Mouse (Mus musculus) heart, embryonic 11.5 days (tissue): ENCODE measurements at regions not wholly inside any gene's neighbourhood (a gene's known extent, or its start where the extent isn't known, plus 50 kb on each side); places are given as distances from the start of the nearest gene placed in this dataset.

ENCODE experiments used
- ATAC-seq: fragments of 200-750 bp; cut with Nextera tagmentation; replicated peaks from 2 replicates; pipeline ENCODE4 v1.8.0; 2017; ENCODE audit warnings: moderate library complexity; ENCODE audit not compliant: insufficient number of reproducible peaks, low FRiP score, low TSS enrichment
- H3K27ac ChIP-seq: fragments of 300-500 bp; sonication (generic); 2 replicates; pipeline ENCODE4 v1.5.1; 2014; ENCODE audit warnings: mild to moderate bottlenecking, low read depth, low read length
- H3K27me3 ChIP-seq: fragments of 300-500 bp; sonication (generic); 2 replicates; pipeline ENCODE4 v1.6.1; 2014; ENCODE audit warnings: mild to moderate bottlenecking, low read length, mixed read lengths; ENCODE audit not compliant: control insufficient read depth, insufficient read depth
- H3K36me3 ChIP-seq: fragments of 300-500 bp; sonication (generic); 2 replicates; pipeline ENCODE4 v1.6.1; 2014; ENCODE audit warnings: mild to moderate bottlenecking, low read length, moderate library complexity, mixed read lengths; ENCODE audit not compliant: control insufficient read depth, insufficient read depth
- H3K4me1 ChIP-seq: fragments of 300-500 bp; sonication (generic); 2 replicates; pipeline ENCODE4 v1.6.1; 2014; ENCODE audit warnings: low read length; ENCODE audit not compliant: control insufficient read depth, insufficient read depth
- H3K4me2 ChIP-seq: fragments of 300-500 bp; sonication (generic); 2 replicates; pipeline ENCODE4 v1.6.1; 2014; ENCODE audit warnings: mild to moderate bottlenecking, moderate library complexity
- H3K4me3 ChIP-seq: fragments of 300-500 bp; sonication (generic); 2 replicates; pipeline ENCODE4 v1.5.1; 2014; ENCODE audit warnings: low read depth, low read length
- H3K9ac ChIP-seq: fragments of 300-500 bp; sonication (generic); 2 replicates; pipeline ENCODE4 v1.6.1; 2014; ENCODE audit warnings: mild to moderate bottlenecking, low read depth, low read length, moderate library complexity
- H3K9me3 ChIP-seq: fragments of 300-500 bp; sonication (generic); replicated peaks from 2 replicates; pipeline ENCODE4 v1.6.1; 2016; ENCODE audit warnings: low read length; ENCODE audit not compliant: control insufficient read depth
- WGBS: fragments of 180-500 bp; shearing (Covaris S2); extraction: QIAGEN DNeasy Blood & Tissue Kit; methylation state at CpG from one replicate; pipeline ENCODE4 v1.1.7; 2014; ENCODE audit not compliant: insufficient replicate concordance; 5-methylcytosine and 5-hydroxymethylcytosine counted together

GRCm38 (mm10) chr3:147283724-147284123, 431.6 kb downstream of the Ttll7 start:
- Histone ChIP-seq H3K4me3 (no peak overlapping the region), H3K27ac (no peak overlapping the region)
- ATAC-seq, result no peak

GRCm38 (mm10) chr3:147284357-147284756, 432.2 kb downstream of the Ttll7 start:
- no peak overlapping the region for H3K27ac ChIP-seq
- 80% methylated on average over 4 of the region's 4 CpGs for WGBS
- no peak for ATAC-seq
- no peaks in the 10 kb centered on the region for H3K36me3 ChIP-seq
- no peak overlapping the region for H3K4me2 ChIP-seq
- no peaks in the 10 kb centered on the region for H3K27me3 ChIP-seq
- H3K4me1 ChIP-seq, result peaks cover 24% of the 10 kb centered on the region
- H3K9ac ChIP-seq, result no peak overlapping the region
- no peaks in the 10 kb centered on the region for H3K9me3 ChIP-seq
- H3K4me3 ChIP-seq, result no peak overlapping the region

More at GRCm38 (mm10) chr3:147283724-147284123, 431.6 kb downstream of the Ttll7 start:
- Histone ChIP-seq H3K9me3 (no peaks in the 10 kb centered on the region), H3K9ac (no peak overlapping the region), H3K4me2 (no peak overlapping the region), H3K4me1 (peaks cover 27% of the 10 kb centered on the region), H3K36me3 (no peaks in the 10 kb centered on the region), H3K27me3 (no peaks in the 10 kb centered on the region)
- 31% methylated on average over 9 of the region's 9 CpGs for WGBS

DNA sequence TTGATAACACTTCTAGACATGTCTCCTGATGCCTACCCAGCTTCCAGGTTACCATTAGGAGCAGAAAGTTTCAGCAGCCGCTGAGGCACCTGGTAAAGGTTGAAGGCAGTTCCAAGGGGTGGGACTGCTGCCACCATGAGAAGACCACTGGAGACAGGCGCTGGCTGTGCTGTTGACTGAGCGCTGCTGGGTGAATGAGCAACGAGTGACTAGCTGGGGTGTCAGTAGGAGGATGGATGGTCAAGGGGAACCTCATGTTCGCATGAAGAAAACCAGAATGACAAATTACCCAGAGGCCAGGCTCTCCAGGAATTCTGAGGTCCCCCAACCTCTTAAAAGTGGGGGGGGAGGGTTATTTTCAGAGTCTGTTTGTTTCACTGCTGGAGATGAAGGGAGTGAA, 433.3 kb downstream of the Ttll7 start:
- no peaks in the 10 kb centered on the region for H3K9me3 ChIP-seq
- H3K4me3 ChIP-seq, result no peak overlapping the region
- WGBS, result 62% methylated on average over 5 of the region's 5 CpGs
- no peak overlapping the region for H3K9ac ChIP-seq
- H3K27me3 ChIP-seq, result no peaks in the 10 kb centered on the region
- no peak overlapping the region for H3K27ac ChIP-seq
- H3K4me2 ChIP-seq, result no peak overlapping the region
- ATAC-seq, result no peak
- peaks cover 24% of the 10 kb centered on the region for H3K4me1 ChIP-seq
- H3K36me3 ChIP-seq, result no peaks in the 10 kb centered on the region

GRCm38 (mm10) chr3:147287503-147287902, 435.3 kb downstream of the Ttll7 start:
- peak overlapping the region; percentile 31 for H3K4me2 ChIP-seq
- 23% methylated on average over 8 of the region's 8 CpGs for WGBS
- H3K4me3 ChIP-seq, result no peak overlapping the region
- H3K9me3 ChIP-seq, result no peaks in the 10 kb centered on the region
- no peak overlapping the region for H3K27ac ChIP-seq
- H3K4me1 ChIP-seq, result peaks cover 24% of the 10 kb centered on the region
- no peaks in the 10 kb centered on the region for H3K36me3 ChIP-seq
- no peak overlapping the region for H3K9ac ChIP-seq
- peak; percentile 77 for ATAC-seq
- no peaks in the 10 kb centered on the region for H3K27me3 ChIP-seq

- no peak overlapping the region for H3K9ac ChIP-seq
- peaks cover 7% of the 10 kb centered on the region for H3K4me1 ChIP-seq
- no peaks in the 10 kb centered on the region for H3K36me3 ChIP-seq
- H3K27me3 ChIP-seq, result no peaks in the 10 kb centered on the region
- ATAC-seq, result no peak
- H3K4me2 ChIP-seq, result no peak overlapping the region
- 87% methylated on average over 10 of the region's 10 CpGs for WGBS
- H3K27ac ChIP-seq, result no peak overlapping the region
- H3K4me3 ChIP-seq, result no peak overlapping the region
- no peaks in the 10 kb centered on the region for H3K9me3 ChIP-seq
These were observed 439.6 kb downstream of the Ttll7 start for GRCm38 (mm10) chr3:147291696-147292327.

- no peak for ATAC-seq
- H3K36me3 ChIP-seq, result no peaks in the 10 kb centered on the region
- H3K9me3 ChIP-seq, result no peaks in the 10 kb centered on the region
- no peaks in the 10 kb centered on the region for H3K27me3 ChIP-seq
- H3K9ac ChIP-seq, result no peak overlapping the region
- 28% methylated on average over 9 of the region's 9 CpGs for WGBS
- no peaks in the 10 kb centered on the region for H3K4me1 ChIP-seq
- no peak overlapping the region for H3K4me2 ChIP-seq
- no peak overlapping the region for H3K4me3 ChIP-seq
- H3K27ac ChIP-seq, result no peak overlapping the region
These were observed 445.9 kb downstream of the Ttll7 start for GRCm38 (mm10) chr3:147298065-147298464.

GRCm38 (mm10) chr3:147325522-147325921, 473.4 kb downstream of the Ttll7 start:
- Histone ChIP-seq H3K27me3 (no peaks in the 10 kb centered on the region), H3K27ac (no peak overlapping the region), H3K4me3 (no peak overlapping the region), H3K4me2 (no peak overlapping the region), H3K9me3 (no peaks in the 10 kb centered on the region), H3K4me1 (no peaks in the 10 kb centered on the region), H3K9ac (no peak overlapping the region), H3K36me3 (no peaks in the 10 kb centered on the region)
- WGBS, result 74% methylated on average over 2 of the region's 2 CpGs
- no peak for ATAC-seq

DNA sequence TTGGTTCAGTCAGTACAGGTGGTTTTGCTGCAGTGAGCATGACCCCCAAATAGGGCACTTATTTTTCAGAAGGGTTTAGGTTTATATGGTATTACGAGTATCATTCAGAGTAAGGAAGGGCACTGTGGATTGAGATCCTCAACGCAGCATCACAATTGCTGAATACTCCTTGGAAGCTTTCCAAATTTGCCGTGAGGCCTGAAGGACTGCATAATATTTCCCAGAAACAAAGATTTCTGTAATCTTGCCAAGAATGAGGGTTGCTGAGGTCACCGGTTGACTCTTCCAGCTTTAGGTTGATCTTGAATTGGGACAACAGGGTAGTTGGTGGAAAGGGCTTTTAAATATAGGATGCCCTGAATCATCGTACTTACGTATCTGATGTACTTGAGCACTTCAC, 482.1 kb downstream of the Ttll7 start:
- ATAC-seq, result no peak
- Histone ChIP-seq H3K27me3 (no peaks in the 10 kb centered on the region), H3K4me2 (no peak overlapping the region), H3K36me3 (no peaks in the 10 kb centered on the region), H3K4me3 (no peak overlapping the region), H3K27ac (no peak overlapping the region), H3K4me1 (no peaks in the 10 kb centered on the region), H3K9ac (no peak overlapping the region), H3K9me3 (no peaks in the 10 kb centered on the region)
- 83% methylated on average over 6 of the region's 6 CpGs for WGBS

DNA sequence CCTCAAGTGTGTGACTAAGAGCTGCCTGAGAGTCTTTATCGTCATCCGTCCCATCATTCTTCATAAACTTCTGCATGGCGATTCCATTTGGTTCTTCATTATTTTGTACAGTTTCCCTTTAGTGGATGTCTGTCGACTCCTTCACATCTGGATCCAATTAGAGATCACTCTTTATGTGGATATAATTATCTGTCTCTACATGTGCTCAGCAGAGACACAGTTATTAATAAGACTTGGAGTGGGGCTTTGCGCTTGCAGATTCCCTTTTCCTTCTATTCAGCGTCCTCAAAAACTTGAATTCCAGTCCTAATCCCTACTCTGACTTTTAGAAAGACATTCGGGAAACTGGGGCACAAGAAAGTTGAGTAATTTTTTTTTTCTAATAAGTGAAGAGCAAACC, 483.1 kb downstream of the Ttll7 start:
- Histone ChIP-seq H3K9me3 (no peaks in the 10 kb centered on the region), H3K27me3 (no peaks in the 10 kb centered on the region), H3K4me2 (no peak overlapping the region), H3K4me3 (no peak overlapping the region), H3K27ac (no peak overlapping the region), H3K9ac (no peak overlapping the region), H3K4me1 (no peaks in the 10 kb centered on the region), H3K36me3 (no peaks in the 10 kb centered on the region)
- ATAC-seq, result no peak
- WGBS, result 65% methylated on average over 7 of the region's 7 CpGs
